Mouse (Mus musculus) kidney, adult 9 months (tissue): Measurements from ENCODE around the gene Xpr1.
A peak's percentile ranks its signal among the peaks of the same experiment; 100 is the strongest.

ENCODE experiments used
- DNase-seq: peaks from one replicate; pipeline ENCODE4 v3.0.0; 2022

Gene Xpr1

GRCm38 (mm10) chr1:155400056-155400455, 17.2 kb downstream of the Xpr1 start:
- DNase-seq = no peak

GRCm38 (mm10) chr1:155394829-155395228, 22.4 kb downstream of the Xpr1 start:
- DNase-seq = no peak

DNA sequence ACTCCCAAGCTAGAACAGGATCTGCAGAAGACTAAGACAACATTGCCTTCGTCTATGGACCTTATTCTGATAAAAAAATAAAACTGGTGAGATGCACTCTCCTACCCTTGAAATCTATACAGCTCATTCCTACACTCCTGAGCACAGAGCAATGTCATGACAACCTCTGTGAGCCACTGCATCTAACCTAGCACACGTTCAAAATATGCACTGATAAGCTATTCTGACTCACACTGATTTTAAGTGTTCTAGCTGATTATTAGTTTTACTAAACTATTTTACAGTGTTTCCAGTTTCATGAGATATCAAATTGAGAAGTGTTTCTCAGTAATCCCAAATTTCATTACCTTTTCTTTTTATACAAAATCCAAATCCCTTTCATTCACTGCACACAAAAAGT, 23.2 kb downstream of the Xpr1 start:
- DNase-seq = no peak

GRCm38 (mm10) chr1:155392825-155393224, 24.4 kb downstream of the Xpr1 start:
- no peak for DNase-seq

DNA sequence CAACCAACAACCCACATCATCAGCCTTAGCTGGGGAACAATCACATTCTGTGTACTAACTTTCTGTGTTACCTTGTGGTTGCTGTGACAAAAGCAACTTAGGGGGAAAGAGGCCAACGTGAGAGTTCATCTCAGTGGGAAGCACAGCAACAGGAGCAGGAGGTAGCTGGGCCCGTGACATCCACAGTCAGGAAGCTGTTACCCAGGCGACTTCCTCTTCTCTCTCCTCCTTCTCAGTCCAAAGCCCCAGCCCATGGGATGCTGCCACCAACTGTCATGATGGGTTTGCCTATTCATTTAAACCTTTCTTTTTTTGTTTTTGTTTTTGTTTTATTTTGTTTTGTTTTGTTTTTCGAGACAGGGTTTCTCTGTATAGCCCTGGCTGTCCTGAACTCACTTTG, 25.7 kb downstream of the Xpr1 start:
- no peak for DNase-seq

DNA sequence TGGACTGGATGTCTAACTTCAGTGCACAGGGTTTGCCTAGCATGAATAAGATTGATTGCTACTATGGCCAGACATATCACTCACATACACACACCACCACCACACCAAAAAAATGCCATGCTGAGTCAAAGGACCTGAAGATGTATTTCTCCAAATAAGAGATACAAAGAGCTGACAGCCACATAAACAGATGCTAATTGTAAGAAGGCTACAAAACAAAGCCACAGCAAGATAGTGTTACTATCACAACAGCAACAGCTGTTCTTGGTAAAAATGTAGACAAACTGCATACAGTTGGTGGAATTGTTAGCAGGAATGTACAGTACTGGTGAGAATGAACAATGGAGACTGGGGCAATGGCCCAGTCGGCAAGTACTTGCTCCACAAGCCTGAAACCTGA, 28.8 kb downstream of the Xpr1 start:
- no peak for DNase-seq

GRCm38 (mm10) chr1:155386551-155386950, 30.7 kb downstream of the Xpr1 start:
- no peak for DNase-seq

GRCm38 (mm10) chr1:155383319-155384302, 33.6 kb downstream of the Xpr1 start:
- no peak for DNase-seq

- peak; percentile 47 for DNase-seq
These were observed 35.3 kb downstream of the Xpr1 start for GRCm38 (mm10) chr1:155381931-155382330.

GRCm38 (mm10) chr1:155379289-155379688, 37.9 kb downstream of the Xpr1 start:
- DNase-seq = no peak

DNA sequence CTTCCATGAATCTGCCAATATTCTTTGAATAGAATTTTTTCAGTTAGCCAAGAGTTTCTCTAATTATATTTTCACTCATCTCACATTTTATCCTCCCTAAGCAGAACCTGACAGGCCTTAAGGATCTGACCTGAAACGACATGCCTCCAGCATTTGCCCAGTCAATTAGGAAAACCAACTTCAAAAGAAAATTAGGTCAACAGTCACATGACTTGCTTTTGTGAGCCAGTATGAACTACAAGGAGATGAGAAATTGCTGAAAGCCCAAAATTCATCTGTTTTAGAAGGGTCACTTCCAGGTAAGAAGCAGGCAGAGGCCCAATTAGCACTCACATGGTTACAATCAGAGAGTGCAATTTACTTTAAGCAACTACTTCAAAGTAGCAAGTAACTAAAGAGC, 44.4 kb downstream of the Xpr1 start:
- DNase-seq = peak; percentile 40

DNA sequence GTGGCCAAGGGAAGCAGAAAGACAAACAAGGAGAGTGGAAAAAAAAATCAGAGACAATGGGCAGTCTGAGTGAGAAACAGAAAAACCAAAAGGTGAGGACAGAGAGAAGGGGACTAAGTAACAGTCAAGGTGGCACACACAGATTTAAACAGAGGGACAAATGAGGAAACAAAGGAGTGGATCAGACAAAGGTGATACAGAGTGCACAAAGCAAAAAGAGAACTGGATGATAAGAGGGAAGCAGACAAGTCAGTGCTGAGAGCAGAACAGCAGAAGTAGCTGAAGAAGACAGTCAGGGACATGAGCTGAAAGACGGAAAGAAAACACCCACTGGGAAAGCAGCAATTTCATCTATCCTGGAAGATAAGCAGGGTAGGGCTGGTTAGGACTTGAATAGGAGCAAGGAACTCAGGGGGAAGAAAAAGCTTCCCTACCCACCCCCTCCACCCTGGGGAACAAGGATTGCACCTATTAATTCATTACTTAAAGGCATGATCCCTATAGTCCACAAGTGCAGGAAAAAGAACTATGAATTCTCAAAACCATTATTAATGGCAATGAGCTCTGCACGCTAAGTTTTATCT, 47.0 kb downstream of the Xpr1 start:
- no peak for DNase-seq

DNA sequence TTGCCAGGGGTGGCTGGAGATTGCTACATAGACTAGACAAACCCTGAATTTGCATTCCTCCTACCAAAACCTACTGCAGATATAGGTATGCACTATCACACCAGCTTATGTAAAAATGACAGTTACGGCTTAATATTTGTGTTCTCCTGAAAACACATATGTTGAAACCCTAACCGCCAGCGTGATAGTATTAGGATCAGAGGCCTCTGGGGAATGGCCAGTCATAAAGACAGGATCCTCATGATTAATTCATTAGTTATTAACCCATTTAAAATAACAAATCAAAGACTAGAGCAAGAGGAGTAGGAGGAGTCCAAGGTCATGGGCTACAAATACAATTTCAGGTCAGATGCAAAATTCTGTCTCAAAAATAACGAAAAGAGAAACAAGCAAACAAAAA, 50.8 kb downstream of the Xpr1 start:
- no peak for DNase-seq

GRCm38 (mm10) chr1:155361502-155362126, 55.6 kb downstream of the Xpr1 start:
- no peak for DNase-seq

- DNase-seq = no peak
These were observed 64.1 kb downstream of the Xpr1 start for GRCm38 (mm10) chr1:155353096-155353495.

- DNase-seq = no peak
These were observed 65.7 kb downstream of the Xpr1 start for GRCm38 (mm10) chr1:155351527-155351926.

GRCm38 (mm10) chr1:155348491-155348890, 68.7 kb downstream of the Xpr1 start:
- no peak for DNase-seq

DNA sequence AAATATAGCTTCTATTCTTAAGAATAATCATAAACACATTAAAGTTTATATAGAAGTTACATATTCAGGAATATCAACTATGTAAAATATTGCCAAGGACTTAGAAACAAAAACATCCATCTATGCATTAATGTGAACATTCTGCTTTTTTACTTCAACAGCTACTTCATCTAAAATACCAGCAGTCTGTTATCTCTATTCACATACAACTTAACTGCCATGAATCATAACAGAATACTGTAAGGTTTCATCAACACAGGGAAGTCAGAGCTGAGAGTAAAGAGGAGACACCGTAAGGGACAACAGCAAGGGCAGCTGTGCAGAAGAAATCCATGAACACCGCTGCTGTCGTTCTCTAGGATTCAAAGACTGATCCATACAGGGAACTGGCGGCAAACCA, 69.9 kb downstream of the Xpr1 start:
- no peak for DNase-seq

GRCm38 (mm10) chr1:155344019-155344418, 73.2 kb downstream of the Xpr1 start:
- DNase-seq = no peak

GRCm38 (mm10) chr1:155339622-155340021, 77.6 kb downstream of the Xpr1 start:
- no peak for DNase-seq

DNA sequence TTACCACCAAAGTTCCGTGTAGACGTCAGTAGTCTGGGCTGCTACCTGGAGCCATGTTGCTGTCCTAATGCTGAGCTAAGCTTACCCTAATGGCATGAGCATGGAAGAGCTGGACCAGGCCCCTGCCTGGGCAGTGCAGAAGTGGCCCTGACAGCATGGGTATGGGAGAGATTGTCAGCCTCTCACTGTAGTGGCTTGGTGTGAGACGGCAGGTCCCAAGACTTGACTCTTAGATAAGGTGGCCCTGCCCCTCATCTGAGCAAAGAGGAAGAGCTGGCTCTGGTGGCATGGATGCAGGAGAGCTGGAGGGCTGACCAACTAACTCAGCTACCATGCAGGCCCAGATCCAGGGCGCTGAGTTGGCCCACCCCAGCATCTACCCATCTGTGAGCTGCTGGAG, 79.9 kb downstream of the Xpr1 start:
- no peak for DNase-seq

GRCm38 (mm10) chr1:155335963-155336362, 81.3 kb downstream of the Xpr1 start:
- DNase-seq = no peak

DNA sequence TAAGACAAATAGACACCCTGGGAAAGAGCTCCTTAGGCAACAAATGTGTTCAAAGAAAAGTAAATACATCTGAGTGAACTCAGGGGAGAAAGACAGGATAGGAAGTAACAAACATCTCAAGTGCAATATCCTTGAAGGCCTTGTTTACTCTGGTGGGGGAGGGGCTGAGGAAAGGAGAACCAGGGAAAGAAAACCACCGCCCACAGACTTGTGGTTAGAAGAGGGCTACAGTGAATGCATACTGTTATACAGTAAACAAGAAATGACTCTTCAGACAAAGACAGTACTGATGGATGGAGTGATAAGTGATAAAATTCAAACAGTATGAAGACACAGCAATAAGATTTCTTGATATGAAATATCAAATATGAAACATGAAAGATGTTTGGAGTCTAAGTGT, 95.0 kb downstream of the Xpr1 start:
- DNase-seq = no peak
